Mouse (Mus musculus): ENCODE measurements at regions not wholly inside any gene's neighbourhood (a gene's known extent, or its start where the extent isn't known, plus 50 kb on each side); places are given as distances from the start of the nearest gene placed in this dataset.

DNA sequence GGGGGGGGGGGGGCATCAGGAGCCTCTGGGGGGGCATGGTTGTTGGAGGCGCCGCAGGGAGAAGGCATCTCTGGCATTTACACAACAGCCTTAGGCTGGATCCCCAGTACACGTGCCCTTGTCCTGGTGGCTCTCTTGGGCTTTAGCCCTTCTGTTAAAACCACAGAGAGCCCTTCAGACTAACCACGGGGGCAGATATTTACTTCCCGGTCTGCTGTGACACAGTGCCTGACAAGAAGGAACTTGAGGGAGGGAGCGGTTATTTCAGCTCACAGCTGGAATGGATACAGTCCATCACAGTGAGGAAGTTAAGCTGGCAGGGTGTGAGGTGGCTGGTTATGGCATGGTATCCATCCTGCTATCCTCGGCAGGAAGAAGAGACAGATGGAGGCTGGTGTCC is 71.0 kb upstream of the Gm11733 start:
- no peak for DNase-seq (ENCODE audit: low spot score)

DNA sequence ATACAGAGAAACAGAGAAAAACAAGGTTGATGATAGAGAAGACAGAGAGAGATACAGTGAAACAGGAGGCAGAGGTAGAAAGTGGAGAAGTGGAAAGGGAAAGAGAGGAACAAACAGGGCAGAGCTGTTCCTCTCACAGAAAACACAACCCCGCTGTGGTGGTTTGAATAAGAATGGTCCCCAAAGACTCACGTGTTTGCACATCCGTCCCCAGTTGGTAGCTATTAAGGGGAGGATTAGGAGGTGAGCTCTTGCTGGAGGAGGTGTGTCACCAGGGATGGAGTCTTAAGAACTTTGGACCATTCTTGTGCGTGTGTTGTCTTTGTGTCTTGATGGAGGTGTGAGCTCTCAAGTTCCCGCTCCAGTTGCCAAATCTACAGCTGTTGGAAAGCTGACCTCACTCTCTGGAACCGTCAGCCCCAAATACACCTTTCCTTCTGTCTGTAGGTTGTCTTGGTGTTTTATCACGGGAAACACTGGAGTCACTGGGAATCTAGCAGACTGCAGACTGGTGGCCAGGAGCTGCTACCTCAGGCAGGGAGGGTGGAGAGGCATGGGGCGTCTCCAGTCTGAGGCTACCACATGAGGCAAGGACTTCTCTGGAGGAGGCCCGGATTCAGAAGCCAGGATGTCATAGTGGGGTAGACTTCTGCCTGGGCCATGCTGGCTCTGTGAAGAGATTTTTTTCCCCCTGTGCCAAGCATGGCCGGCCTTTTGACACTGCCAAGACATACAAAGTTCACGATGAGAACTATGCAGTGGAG is 70.0 kb upstream of the Gm11733 start:
- no peak for DNase-seq (ENCODE audit: low spot score)

DNA sequence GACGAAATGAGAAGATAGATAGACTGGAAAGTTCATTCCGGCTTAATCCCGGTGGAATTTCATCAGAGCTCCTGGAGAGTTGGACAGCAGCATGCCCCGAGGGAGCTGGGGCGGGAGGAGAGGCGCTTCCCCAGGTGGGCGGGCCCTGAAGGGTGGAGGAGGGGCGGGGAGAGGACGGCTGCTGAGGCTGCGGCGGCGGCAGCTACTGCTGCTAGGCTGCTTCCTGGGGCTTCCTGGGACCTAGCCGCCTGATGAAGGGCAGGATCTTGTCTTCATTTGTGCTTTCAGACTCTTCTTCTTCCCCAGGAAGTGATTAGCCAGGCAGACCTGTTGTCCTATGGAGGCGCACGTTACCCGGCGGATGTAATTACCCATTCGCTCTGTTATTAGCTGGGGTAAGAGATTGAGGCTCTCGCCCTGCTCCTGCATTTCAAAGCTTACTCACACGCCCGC is 69.3 kb upstream of the Gm11733 start:
- DNase-seq (ENCODE audit: low spot score) = peak; percentile 69

DNA sequence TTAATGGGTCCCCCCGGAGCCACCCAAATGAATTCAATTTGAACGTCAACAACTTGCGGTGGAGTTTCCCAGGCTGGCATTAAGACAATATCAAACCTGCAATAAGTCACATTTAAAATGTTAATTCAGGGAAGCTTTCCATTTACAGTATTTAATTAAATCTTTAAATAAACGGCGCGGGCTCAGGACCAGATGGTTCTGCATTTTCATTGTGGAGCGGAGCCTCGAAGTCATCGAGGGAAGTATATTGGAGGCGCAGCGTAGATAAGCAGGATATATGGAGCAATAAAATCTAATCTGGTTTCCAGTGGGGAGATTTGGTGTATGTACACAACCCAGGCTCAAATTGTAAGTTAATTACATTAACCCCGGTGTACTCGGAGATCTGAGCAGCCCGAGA is 68.7 kb upstream of the Gm11733 start:
- DNase-seq (ENCODE audit: low spot score) = no peak

DNA sequence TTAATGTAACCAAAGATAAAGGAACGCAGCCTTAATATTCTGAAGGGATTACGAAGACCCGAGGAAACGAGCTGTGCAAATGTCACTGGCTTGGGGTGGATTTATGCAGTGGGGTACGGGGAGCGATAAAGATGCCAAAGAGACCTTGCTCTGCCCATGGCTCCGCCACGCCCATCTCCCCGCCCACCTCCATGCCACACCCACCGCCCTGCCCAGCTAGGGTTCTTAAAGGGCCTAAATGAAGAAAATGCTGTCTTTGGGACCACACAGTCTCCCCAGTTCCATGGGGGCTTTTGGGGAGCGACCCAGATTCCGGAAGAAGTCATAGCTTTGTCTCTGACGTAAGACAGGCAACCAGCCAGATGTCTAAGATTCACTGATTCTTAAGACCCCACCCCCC is 68.2 kb upstream of the Gm11733 start:
- DNase-seq (ENCODE audit: low spot score) = peak; percentile 41

DNA sequence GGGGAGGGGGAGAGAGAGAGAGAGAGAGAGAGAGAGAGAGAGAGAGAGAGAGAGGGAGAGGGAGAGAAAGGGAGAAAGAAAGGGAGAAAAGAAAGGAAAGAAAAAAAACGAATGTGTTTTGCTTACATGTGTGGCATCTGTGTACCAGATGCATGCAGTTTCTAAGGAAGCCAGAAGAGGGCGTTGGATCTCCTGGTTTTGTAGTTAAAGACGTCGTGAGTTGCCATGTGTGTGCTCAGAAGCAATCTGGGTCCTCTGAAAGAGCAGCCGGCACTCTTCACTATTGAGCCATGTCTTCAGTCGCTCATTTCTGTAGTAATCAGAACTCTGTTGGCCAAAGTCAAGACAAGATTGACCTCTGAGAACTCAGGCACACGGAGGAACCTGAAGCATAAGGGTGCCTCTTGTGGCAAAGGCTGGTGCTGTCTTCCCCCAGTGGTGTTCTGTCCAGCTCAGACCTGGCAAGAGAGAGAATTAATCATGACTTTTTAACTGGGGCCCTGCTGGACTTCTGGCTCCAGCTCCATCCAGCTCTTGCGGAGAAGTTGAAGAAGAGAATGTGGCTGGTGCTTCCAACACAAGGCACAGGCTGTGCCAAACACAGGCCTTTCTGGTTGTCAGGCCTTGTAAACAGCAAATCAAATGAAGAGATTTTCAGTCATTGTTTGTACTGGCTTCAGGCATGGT is 67.0 kb upstream of the Gm11733 start:
- no peak for DNase-seq (ENCODE audit: low spot score)

DNA sequence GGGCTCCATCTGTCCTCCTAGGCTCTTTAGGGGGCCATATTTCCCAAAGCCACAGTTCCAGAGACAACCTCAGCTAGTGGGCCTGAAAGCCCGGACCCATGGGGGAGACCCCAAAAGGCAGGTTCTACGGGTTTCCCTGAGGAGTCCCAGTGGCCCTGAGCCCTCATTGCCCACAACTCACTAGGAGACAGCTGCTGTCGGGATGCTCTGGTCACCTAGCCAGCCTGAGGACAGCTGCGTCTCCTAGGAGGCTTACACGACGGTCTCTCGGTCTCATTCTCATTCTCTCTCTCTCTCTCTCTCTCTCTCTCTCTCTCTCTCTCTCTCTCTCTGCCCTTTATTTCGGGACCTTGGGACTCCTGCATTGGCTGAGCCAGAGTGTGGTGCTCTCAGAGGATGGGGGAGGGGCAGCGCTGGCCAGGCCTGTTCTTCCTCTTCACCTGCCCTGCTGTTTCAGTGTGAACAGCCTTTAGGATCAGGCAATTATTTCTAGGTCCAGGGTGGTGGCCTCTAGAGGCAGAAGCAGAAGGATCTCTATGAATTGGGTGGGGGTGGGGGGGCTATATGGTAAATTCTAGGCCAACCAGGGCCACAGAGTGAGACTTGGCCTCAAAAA is 66.1 kb upstream of the Gm11733 start:
- DNase-seq (ENCODE audit: low spot score) = no peak

DNA sequence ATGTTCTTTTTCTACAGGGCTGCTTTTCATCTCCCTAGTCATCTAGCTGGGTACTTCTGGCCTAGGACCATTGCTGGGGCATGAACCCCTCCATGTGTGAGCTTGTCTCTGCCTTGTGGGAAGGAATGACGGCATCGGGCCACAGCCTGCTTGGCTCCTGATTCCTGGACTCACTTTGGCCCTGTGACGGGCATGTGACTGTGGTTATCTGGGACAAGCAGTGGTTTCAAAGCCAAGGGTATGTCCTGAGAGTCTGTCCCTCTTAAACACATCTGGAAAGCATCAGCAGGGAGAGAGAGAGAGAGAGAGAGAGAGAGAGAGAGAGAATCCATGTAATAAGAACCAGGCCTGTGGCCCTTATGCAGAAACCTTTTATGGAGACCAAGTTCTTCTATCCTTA is 65.2 kb upstream of the Gm11733 start:
- DNase-seq (ENCODE audit: low spot score) = no peak

DNA sequence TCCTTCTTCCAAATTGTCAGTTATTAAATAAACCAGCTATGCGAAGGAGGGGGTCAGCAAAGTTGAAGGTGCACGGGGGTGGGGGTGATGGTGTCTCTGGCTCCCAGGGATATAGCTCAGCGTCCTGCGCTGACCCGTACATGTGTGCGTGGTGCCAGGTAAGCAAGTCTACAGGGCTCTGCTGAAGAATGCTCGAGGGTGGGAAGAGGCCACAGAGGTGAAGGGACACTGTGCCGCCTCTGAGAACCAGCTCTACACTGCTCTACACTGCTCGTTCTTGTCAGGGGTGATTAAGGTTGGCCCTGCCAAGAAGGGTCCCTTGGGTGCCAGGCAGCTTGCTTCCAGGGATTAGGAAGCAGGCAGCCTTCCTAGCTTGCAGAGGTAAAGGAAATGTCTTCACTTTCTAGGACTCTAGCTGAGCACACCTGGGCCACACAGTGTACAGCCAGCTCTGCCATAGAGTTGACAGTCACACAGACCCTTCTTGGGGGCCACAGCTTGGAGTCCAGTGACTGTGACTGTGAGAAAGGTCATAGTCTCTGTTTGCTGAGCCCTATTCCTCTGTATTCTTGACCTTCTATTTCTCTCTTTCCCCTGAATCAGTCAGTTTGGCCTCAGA is 64.7 kb upstream of the Gm11733 start:
- no peak for DNase-seq (ENCODE audit: low spot score)

DNA sequence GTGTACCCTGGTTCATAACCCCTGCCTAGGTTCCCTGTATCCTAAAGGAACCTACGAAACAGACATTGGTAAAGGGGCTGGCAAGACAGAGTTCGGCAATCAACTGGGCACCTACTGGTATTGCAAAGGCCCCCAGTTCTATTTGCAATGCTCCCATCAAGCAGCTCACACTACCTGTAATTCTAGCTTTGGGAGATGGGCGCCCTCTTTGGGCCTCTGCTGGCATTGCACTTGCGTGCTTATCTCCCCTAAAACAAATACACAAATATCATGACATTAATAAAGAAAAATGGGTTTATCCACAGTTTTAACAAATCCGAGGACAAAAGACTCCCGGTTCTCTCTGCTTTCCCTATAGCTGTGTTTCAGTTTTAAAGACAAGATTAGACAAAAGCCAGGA is 61.5 kb upstream of the Gm11733 start:
- no peak for DNase-seq (ENCODE audit: low spot score)

DNA sequence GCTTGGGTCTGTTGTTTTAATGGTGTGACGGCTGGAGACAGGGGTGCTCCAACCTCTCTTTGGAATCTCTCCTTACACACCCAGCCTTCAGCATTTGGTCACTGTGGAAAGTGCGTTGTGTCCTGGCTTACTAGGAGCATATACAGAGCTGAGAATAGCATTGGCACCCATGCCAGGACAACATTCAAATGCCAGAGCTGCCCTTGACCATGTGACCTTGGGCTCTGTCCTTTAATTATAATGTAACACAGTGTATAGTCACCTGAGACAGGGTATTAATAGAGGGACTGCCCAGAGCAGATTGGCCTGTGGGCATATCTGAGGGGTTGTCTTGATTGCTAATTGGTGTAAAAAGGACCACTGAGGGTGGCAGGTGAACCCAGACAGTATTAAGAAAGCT is 60.7 kb upstream of the Gm11733 start:
- DNase-seq (ENCODE audit: low spot score) = no peak

DNA sequence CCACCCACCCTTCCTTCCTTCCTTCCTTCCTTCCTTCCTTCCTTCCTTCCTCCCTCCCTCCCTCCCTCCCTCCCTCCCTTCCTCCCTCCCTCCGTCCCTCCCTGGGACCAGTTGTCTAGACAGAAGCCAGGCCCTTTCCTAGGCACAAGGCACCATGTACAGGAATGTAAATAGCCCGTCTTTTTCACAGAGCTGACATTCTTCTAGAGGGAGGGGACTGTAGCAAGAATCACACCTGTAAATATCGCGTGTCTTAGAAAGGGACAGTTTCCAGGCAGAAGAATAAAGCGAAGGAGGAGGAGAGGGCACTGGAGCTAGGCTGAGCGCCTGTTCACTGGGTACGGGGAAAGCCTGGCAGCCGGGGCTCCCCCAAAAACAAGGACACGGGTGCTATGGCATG is 58.7 kb upstream of the Gm11733 start:
- DNase-seq (ENCODE audit: low spot score) = no peak

DNA sequence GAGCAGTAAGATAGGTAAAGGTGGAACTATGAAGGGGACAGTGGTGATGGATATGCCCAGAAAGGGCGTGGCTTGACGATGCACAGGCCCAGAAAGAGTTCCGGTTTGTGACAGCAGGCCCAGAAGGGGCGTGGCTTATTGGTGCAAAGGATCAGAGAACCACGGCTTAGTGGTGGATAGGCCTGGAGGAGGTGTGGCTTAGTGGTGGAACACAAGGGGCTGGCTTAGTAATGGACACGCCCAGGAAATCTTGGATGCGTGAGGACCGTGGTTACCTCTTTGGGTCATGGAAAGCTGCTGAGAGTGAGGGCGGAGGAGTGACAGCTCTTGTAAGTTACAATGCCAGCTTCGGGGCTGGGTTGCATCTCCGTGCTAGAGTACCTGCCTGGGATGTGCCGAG is 58.2 kb upstream of the Gm11733 start:
- no peak for DNase-seq (ENCODE audit: low spot score)

DNA sequence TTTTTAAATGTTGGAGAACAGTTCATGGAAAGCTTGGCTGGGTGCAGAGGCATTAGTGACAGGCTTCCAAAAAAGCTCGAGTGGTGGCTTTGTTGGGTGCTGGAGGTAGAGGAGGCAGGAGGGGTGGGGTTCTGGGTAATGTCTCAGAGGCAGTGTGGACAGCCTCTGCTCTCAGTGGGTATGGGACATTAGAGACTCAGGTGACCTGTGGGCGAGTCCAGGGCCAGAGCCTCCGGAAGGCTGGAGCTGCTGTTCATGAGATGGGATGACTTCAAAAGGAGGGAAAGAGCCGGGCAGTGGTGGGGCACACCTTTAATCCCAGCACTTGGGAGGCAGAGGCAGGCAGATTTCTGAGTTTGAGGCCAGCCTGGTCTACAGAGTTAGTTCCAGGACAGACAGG is 57.5 kb upstream of the Gm11733 start:
- DNase-seq (ENCODE audit: low spot score) = no peak

DNA sequence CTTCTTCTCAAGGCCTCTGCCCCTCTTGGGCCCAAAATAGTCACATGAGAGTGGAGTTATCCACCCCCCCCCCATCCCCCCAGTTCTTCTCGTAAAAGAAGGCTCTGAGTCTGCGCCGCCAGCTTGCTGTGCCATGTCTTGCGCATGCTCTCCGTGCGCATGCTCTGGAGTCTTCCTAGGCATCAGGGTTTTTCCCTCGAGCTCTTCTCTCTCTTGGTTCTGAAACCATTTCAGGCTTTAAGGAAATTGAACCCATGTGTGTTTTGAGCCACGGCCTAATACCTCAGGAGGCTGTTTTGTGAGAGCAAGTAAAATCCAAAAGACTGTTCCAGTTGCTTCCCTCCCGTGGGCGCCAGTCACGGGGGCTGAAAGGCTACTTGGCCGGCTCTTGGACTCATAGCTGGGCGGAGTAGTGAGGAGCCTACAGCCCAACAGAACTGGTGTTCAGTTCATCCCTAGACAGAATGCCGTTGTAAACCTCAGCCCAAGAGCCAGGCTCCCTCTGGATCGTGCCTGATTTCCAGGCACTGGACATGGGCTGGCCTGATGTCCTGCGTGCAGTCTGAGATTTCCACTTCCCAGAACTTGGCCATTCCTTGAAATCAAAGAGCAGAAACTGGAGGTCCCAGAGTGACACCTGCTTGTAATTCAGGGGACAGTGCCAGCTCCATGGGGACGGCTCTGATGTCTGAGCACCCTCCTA is 56.2 kb upstream of the Gm11733 start:
- DNase-seq (ENCODE audit: low spot score) = no peak

DNA sequence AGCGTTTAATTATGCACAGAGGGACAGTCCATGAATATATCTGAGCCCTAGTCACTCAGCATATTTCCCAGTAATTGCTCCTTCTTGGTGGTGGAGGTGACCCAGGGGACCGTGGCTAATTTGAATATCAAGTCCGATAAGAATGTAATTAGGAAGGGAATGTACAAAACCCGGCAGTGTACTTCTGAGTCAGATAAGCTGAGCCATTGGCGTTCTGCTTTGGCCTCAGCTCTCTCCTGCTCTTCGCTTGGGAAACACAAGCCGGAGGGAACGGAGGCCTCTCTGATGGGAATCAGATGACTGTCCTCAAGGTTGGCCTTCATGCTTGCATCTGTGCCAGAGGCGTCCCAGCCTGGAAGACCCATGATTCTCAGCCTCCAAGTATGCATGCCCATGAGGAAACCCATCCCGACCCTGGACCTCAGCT is 54.8 kb upstream of the Gm11733 start:
- DNase-seq (ENCODE audit: low spot score) = no peak

DNA sequence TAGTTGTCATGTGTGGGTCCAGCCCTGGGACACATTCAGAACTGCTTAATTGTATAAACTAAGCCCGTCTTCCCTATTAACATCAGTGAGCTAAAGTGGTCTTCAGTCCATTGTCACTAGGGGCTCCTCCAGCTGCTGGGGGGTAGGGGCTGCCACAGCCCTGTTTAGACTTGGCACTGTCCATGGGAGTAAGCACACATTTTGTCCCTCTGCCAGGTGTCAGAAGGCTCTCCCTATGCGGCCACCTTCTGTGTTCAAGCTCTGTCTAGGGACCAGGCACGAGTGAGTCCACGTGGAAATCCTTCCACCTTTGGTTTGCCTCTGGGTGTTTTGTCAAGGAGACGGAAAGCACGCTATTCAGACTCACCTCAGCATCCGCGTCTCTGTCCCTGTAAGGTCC is 54.3 kb upstream of the Gm11733 start:
- no peak for DNase-seq (ENCODE audit: low spot score)

DNA sequence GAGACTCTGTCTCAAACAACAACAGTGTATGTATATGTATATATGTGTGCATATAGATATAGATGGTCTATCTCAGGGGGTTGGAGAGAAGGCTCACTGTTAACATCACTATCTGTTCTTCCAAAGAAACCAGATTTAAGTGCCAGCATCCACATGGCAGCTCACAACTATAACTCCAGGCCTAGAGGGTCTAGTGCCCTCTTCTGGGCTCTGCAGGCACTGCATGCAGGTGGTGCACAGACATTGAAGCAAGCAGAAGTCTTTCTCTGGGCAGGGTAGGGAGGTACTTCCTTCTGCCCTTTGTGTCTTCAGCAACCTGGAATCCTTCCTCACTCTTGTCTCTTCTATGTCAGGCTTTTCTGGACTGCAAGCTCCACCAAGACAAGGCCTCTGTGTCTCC is 50.1 kb upstream of the Gm11733 start:
- no peak for DNase-seq (ENCODE audit: low spot score)
